Mouse (Mus musculus) C2C12 (cell line): ENCODE data around the gene Wdtc1. TPM values are rescaled to one million over a fixed set of nuclear protein-coding genes. Genes with fewer than 3 reads are reported as not detected.

ENCODE experiments used
- H3K27me3 ChIP-seq: one replicate; pipeline ENCODE4 v1.6.1; 2011; ENCODE audit not compliant: control insufficient read depth, insufficient read depth, insufficient read length
- H3K36me3 ChIP-seq: one replicate; pipeline ENCODE4 v1.6.1; 2011; ENCODE audit not compliant: control insufficient read depth, insufficient read depth
- H3K4me3 ChIP-seq: one replicate; pipeline ENCODE4 v1.5.1; 2011; ENCODE audit warnings: mild to moderate bottlenecking, control low read depth; ENCODE audit not compliant: poor library complexity, insufficient read depth, severe bottlenecking
- H3K79me2 ChIP-seq: one replicate; pipeline ENCODE4 v1.6.1; 2011; ENCODE audit not compliant: control insufficient read depth, insufficient read depth
- H3K79me3 ChIP-seq: one replicate; pipeline ENCODE4 v1.6.1; 2011; ENCODE audit warnings: low read depth, control low read depth
- H3ac ChIP-seq: one replicate; pipeline ENCODE3; 2011; ENCODE audit warnings: low read depth; ENCODE audit not compliant: control insufficient read depth, insufficient read length
- CEBPB ChIP-seq: IDR thresholded peaks from one replicate; pipeline ENCODE4 v1.6.1; 2011; ENCODE audit warnings: low read depth, mild to moderate bottlenecking, control low read depth, moderate library complexity
- CTCF ChIP-seq: IDR thresholded peaks from one replicate; pipeline ENCODE4 v1.5.1; 2011; ENCODE audit not compliant: control insufficient read depth, insufficient read depth, insufficient read length
- FOSL1 ChIP-seq: IDR thresholded peaks from one replicate; pipeline ENCODE4 v1.8.0; 2011; ENCODE audit warnings: mild to moderate bottlenecking, low read length; ENCODE audit not compliant: poor library complexity, insufficient read depth, severe bottlenecking
- MAX ChIP-seq: IDR thresholded peaks from one replicate; pipeline ENCODE4 v1.6.1; 2011; ENCODE audit warnings: mild to moderate bottlenecking, control low read depth
- MYOD1 ChIP-seq: IDR thresholded peaks from one replicate; pipeline ENCODE4 v1.6.1; 2011; ENCODE audit warnings: low read depth; ENCODE audit not compliant: control insufficient read depth, insufficient read length
- MYOG ChIP-seq: IDR thresholded peaks from one replicate; pipeline ENCODE4 v1.6.1; 2011; ENCODE audit not compliant: control insufficient read depth, insufficient read length; ENCODE audit errors: extremely low read depth
- USF1 ChIP-seq: IDR thresholded peaks from one replicate; pipeline ENCODE4 v1.6.1; 2011; ENCODE audit warnings: low read depth, mild to moderate bottlenecking, control low read depth, moderate library complexity
- polyA plus RNA-seq: library from polyadenylated mRNA; unstranded; fragments of >200 nt; fragmentation: generic; extraction: Trizol; gene quantifications from one replicate; pipeline ENCODE4 v1.2.1, GENCODE M21; 2012; ENCODE audit warnings: missing spikeins

The Wdtc1 gene
- polyA plus RNA-seq, 1 experiment = 19.6 TPM

- Histone ChIP-seq H3ac (no peak overlapping the region), H3K4me3 (no peak overlapping the region), H3K27me3 (no peaks in the 10 kb centered on the region), H3K79me2 (peaks cover 15% of the 10 kb centered on the region), H3K36me3 (peaks cover 38% of the 10 kb centered on the region), H3K79me3 (no peaks in the 10 kb centered on the region)
- TF ChIP-seq FOSL1 = no peak
- no peak for TF ChIP-seq MYOD1
- TF ChIP-seq USF1 = no peak
- no peak for TF ChIP-seq MYOG
Measured at GRCm38 (mm10) chr4:133265759-133266158, 87.5 kb downstream of the Wdtc1 start.

GRCm38 (mm10) chr4:133265297-133265696 lies 88.0 kb downstream of the Wdtc1 start:
- Histone ChIP-seq H3K36me3 (peaks cover 38% of the 10 kb centered on the region), H3K4me3 (no peak overlapping the region), H3ac (no peak overlapping the region), H3K27me3 (no peaks in the 10 kb centered on the region), H3K79me2 (peaks cover 10% of the 10 kb centered on the region), H3K79me3 (no peaks in the 10 kb centered on the region)
- no peak for TF ChIP-seq MYOD1
- TF ChIP-seq USF1 = no peak
- no peak for TF ChIP-seq CTCF
- no peak for TF ChIP-seq MYOG
- no peak for TF ChIP-seq CEBPB
- no peak for TF ChIP-seq FOSL1
- TF ChIP-seq MAX = no peak

GRCm38 (mm10) chr4:133264559-133264958 lies 88.7 kb downstream of the Wdtc1 start:
- H3K36me3 ChIP-seq = peaks cover 32% of the 10 kb centered on the region

GRCm38 (mm10) chr4:133263756-133264155 lies 89.5 kb downstream of the Wdtc1 start:
- H3K79me3 ChIP-seq = no peaks in the 10 kb centered on the region
- no peak overlapping the region for H3ac ChIP-seq
- no peaks in the 10 kb centered on the region for H3K79me2 ChIP-seq
- H3K36me3 ChIP-seq = peaks cover 24% of the 10 kb centered on the region
- H3K27me3 ChIP-seq = no peaks in the 10 kb centered on the region
- H3K4me3 ChIP-seq = no peak overlapping the region
- TF ChIP-seq MYOD1 = no peak
- TF ChIP-seq MYOG = no peak
- no peak for TF ChIP-seq USF1
- no peak for TF ChIP-seq CTCF
- no peak for TF ChIP-seq FOSL1
- no peak for TF ChIP-seq MAX
- TF ChIP-seq CEBPB = no peak

More at GRCm38 (mm10) chr4:133264559-133264958, 88.7 kb downstream of the Wdtc1 start:
- TF ChIP-seq FOSL1 (no peak), MAX (no peak), MYOG (no peak), MYOD1 (no peak), USF1 (no peak), CTCF (no peak), CEBPB (no peak)
- Histone ChIP-seq H3ac (no peak overlapping the region), H3K79me3 (no peaks in the 10 kb centered on the region), H3K27me3 (no peaks in the 10 kb centered on the region), H3K79me2 (peaks cover 3% of the 10 kb centered on the region), H3K4me3 (no peak overlapping the region)

- H3ac ChIP-seq = no peak within 1 kb of the TSS
- no peak within 1 kb of the TSS for H3K4me3 ChIP-seq
- H3K27me3 ChIP-seq = peaks cover 3% of the 10 kb centered on the region
- peaks cover 24% of the 10 kb centered on the region for H3K36me3 ChIP-seq
- H3K79me3 ChIP-seq = no peaks in the 10 kb centered on the region
- no peaks in the 10 kb centered on the region for H3K79me2 ChIP-seq
- TF ChIP-seq USF1 (no peak), CEBPB (no peak), MYOG (no peak), MYOD1 (no peak), FOSL1 (no peak)
Measured at GRCm38 (mm10) chr4:133262882-133263281, 90.4 kb downstream of the Wdtc1 start, which contains the start of gene Sytl1. TSS of gene Sytl1 (minus strand) at chr4:133263113.

- Histone ChIP-seq H3K4me3 (no peak overlapping the region), H3K36me3 (peaks cover 20% of the 10 kb centered on the region)
- TF ChIP-seq FOSL1 (no peak), CEBPB (no peak), MYOD1 (no peak), MYOG (no peak), CTCF (no peak), MAX (no peak), USF1 (no peak)
Measured at GRCm38 (mm10) chr4:133262375-133262765, 90.9 kb downstream of the Wdtc1 start.

More at GRCm38 (mm10) chr4:133262375-133262765, 90.9 kb downstream of the Wdtc1 start:
- peaks cover 8% of the 10 kb centered on the region for H3K27me3 ChIP-seq
- no peak overlapping the region for H3ac ChIP-seq
- no peaks in the 10 kb centered on the region for H3K79me2 ChIP-seq
- no peaks in the 10 kb centered on the region for H3K79me3 ChIP-seq
